Mouse (Mus musculus) spleen, postnatal 36 days (tissue): ENCODE measurements around the gene Tpst1.

Source experiments
- DNase-seq, 2 experiments: peaks; one replicate each; pipeline ENCODE4 v3.0.0; 2022; ENCODE audit warnings: low spot score in 2 of 2, mixed read lengths in 1 of 2

Tpst1 gene

DNA sequence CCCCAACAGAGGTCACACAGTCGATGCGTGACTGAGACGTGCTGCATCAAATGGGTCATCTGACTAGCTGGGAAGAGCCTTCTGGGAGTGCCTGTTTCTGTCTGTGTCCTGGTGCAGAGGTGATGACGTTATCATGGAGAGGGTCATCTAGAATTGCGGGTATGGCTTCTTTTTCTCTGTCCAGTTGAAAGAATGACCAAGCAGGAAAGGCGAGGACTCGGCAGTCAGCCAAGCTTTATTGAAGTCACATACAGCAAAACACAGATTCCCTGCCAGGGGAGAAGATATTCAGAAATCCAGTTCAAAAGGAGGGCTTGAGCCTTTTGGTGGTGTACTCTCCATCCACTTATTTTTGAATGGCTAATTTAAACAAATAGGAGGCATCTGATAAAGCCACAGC lies 70.0 kb downstream of the Tpst1 start:
- DNase-seq: no peak

DNA sequence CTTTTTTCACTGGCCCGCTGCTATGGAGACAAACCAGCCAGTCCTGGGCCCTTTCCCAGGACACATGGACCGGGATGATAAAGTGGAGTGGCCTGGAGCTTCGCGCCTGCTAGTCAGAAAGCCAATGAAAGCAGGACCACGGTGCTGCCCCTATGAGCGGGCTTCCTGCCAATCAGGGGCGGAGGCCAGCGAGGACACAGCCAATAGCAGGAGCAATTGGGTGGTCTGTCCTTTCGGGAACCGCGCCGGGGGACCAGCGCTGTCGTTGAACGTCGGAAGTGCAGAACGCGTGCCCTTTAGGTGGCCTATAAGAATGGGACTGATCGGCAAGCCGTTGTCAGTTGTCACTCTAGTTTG lies 70.8 kb downstream of the Tpst1 start:
- DNase-seq: peak; percentile 69 to 81

GRCm38 (mm10) chr5:130144334-130145312 lies 71.5 kb downstream of the Tpst1 start, which contains the start of gene Kctd7:
Gene Kctd7 (plus strand): TSS chr5:130144861.
- DNase-seq: peak; percentile 96 to 97

DNA sequence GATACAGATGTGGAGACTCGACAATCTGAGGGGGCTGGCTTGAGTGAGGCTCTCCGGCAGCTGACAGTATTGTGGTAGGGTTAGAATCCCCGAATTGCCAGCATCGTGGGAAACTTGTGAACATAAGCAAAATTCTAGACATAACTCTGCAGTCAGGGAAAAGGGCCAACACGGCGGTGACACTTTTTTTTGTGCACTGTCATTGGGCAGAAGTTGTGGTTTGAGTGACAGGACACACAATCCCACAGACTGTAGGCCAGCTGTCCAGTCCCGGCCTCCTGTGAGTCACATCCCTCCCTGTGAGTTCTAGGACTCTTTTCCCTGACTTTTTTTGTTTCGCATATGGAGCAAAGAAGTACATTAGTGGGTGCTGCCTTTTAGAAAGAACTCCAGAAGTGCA lies 72.8 kb downstream of the Tpst1 start:
- no peak for DNase-seq

GRCm38 (mm10) chr5:130149726-130150310 lies 76.7 kb downstream of the Tpst1 start:
- no peak for DNase-seq

DNA sequence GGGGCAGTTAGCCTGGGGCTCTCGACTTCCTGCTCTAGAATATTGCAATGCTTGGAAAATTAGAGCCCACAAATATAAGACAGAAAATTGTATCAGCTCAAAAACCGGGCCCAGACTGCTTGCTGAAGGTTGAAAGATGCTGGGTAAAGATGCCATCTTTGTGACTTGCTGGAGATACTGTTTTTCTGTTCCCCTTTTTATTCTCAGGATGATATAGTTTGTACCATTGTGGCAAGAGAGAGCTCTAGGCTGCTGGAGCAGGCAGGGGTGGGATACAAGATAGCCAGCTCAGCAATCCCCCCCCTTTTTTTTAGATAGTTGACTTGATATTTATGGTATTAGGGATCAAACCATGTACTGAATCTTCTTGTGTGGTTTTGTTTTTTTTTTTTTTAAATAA lies 81.2 kb downstream of the Tpst1 start:
- DNase-seq: no peak

DNA sequence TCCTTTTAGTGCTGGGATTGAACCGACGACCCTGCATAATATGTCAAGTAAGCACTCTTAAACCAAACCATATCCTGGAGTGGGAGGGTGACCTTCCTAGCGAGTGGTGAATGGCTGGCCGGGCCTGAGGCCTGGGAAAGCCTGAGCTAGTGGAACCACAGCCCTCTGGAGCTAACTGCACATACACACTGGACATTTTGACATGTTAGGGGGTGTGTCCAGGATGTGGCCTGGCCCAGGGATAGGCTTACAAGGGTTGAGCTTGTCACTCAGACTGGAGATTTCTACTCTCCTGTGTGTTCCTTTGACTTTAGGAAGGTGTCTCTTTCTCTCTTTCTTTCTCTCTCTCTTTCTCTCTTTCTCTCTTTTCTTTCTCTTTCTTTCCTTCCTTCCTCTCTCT lies 85.4 kb downstream of the Tpst1 start:
- no peak for DNase-seq

- DNase-seq: peak; percentile 64 to 66
These were observed 86.7 kb downstream of the Tpst1 start for GRCm38 (mm10) chr5:130159761-130160201.

DNA sequence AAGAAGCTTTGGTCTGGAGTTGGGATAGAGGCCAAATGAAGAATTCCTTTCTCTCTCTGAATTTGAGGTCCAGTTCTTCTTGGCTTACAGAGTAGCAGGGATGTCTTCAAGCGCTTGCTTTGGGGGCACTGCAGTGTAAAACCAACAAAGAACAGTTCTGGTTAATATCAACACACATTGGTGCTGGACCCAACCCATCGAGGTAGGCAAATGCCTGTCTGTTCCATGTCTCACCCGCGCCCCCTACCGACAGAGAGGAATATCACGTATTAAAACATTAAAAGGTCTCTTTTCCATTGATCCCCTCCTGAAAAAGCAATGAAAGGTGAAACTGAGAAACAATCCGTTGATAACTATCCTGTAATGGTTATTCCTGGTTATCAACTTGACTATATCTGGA lies 90.5 kb downstream of the Tpst1 start:
- peak; percentile 73 to 84 for DNase-seq

DNA sequence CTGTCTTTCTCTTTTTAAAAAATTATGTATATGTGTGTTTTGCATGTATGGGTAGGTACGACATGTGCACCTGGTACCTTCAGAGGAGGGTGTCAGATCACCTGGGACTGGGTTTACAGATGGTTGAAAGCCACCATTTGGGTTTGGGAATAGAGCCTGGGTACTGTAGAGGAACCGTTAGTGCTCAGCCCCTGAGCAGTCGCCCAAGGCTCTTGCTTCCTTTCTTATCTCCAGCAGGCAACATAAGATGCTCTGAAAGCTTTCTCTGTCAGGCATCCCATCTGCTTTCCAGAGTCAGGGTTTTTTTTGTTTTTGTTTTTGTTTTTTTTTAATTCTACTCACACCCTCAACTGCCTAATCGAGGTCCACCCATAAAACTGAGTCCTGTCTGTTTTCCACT lies 92.1 kb downstream of the Tpst1 start:
- DNase-seq: no peak

GRCm38 (mm10) chr5:130169109-130169508 lies 96.0 kb downstream of the Tpst1 start:
- DNase-seq: no peak

- DNase-seq: peak; percentile 53 to 76
These were observed 97.7 kb downstream of the Tpst1 start for GRCm38 (mm10) chr5:130170666-130171422.

GRCm38 (mm10) chr5:130171423-130171954 lies 98.4 kb downstream of the Tpst1 start, which contains the start of gene Rabgef1:
Gene Rabgef1 (plus strand): TSS chr5:130171798.
- DNase-seq: peak; percentile 88 to 91

- peak; percentile 37 to 47 for DNase-seq
These were observed 99.0 kb downstream of the Tpst1 start for GRCm38 (mm10) chr5:130171956-130172601.

- no peak for DNase-seq
These were observed 99.9 kb downstream of the Tpst1 start for GRCm38 (mm10) chr5:130173012-130173411.

- DNase-seq: no peak
These were observed 104.7 kb downstream of the Tpst1 start for GRCm38 (mm10) chr5:130177871-130178270.

DNA sequence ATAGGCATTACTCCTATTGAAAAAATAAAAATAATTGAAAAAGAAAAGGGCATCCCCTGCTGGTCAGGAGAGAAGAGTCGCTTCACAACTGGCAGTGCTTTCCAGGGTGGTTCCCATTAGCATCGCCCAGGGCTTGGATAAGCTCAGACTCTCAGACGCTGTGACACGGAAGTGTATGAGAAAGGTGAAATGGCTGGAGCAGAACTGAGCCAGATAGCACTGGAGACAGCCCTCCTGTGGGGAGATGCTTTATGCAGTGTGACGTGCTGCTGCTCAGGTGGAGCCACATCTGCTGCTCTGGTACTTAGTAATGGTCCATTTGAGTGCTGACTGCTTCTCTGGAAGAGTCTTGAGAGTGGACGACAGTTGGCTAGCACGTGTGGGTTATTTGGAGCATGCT lies 107.2 kb downstream of the Tpst1 start:
- DNase-seq: no peak

GRCm38 (mm10) chr5:130181740-130182540 lies 108.8 kb downstream of the Tpst1 start:
- peak; percentile 29 to 47 for DNase-seq

DNA sequence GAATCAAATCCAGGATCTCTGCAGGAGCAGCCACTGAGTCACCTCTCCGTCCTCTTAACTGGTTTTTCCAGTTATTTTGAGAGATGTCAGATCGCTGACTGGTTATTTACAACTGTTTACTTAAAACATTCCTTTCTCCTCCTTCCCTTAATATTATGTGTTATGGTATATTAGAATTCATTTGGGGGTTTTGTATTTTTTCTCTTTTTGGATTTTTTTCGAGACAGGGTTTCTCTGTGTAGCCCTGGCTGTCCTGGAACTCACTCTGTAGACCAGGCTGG lies 109.4 kb downstream of the Tpst1 start:
- DNase-seq: no peak

DNA sequence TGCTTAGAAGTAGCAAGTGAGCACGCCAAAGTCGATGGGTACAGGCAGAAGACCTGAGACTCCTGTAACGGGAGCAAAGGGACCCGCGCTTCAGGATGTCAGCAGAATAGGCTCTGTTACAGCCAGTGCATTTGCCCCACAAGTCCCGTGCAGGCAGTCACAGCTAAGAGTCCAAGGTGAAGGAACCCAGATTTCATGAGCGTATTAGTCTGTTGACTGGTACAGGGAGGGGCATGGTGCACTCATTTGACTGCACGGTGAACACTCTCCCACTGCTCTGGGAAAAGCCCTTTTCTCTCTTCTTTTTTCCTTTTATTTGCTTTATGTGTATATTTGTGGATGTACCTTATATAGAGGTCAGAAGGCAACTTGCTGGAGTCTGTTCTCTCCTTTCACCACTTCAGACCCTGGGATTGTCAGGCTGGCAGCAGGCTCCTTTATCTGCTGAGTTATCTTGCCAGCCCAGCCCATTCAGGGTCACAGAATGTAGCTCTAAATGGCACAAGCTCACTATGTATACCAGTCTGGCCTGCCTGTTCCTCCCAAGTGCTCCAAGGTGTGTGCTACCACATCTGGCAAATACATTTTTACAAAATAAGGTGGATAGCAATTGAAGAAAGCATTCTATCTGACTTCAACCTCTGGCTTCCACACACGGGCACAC lies 111.2 kb downstream of the Tpst1 start:
- no peak for DNase-seq
